Mouse (Mus musculus): Measurements from ENCODE around the gene Ppp4r4. TPM values are rescaled to one million over a fixed set of nuclear protein-coding genes. Genes with fewer than 3 reads are reported as not detected.
"Not testable (repeated sequence)": the region's sequence is repeated elsewhere in the genome, so short reads cannot be mapped to it uniquely, and the experiment has no call there.

Gene Ppp4r4
- polyA plus RNA-seq, 1 experiment from 2014 or later, result 0.41 TPM

GRCm38 (mm10) chr12:103662053-103662452 lies 130.0 kb downstream of the Ppp4r4 start:
- H3K27me3 ChIP-seq (replicated peaks); H3K4me1 ChIP-seq (replicated peaks); H3K27ac ChIP-seq (ENCODE audit: poor library complexity, severe bottlenecking); ATAC-seq (ENCODE audit: insufficient number of reproducible peaks, low FRiP score); H3K9me3 ChIP-seq (replicated peaks); H3K4me2 ChIP-seq; H3K9ac ChIP-seq; H3K4me3 ChIP-seq; H3K36me3 ChIP-seq: not testable (repeated sequence)

Other genes with a start within 250 kb of the Ppp4r4 start
- 0.20 TPM in 1 of 2 replicates, not detected in the other for gene Fam181a, start 221.3 kb upstream of the Ppp4r4 start, polyA plus RNA-seq (2016; fragmentation: Nextera tagmentation; extraction: Ambion mirVana)
- 218 TPM in 2 replicates for gene Asb2, start 176.3 kb upstream of the Ppp4r4 start, polyA plus RNA-seq (2016; fragmentation: Nextera tagmentation; extraction: Ambion mirVana)
- 17.7 and 18.4 TPM in 2 replicates for gene Otub2, start 143.6 kb upstream of the Ppp4r4 start, polyA plus RNA-seq (2016; fragmentation: Nextera tagmentation; extraction: Ambion mirVana)
- 0.39 and 0.46 TPM in 2 replicates for gene 9330161L09Rik, start 124.5 kb upstream of the Ppp4r4 start, polyA plus RNA-seq (2016; fragmentation: Nextera tagmentation; extraction: Ambion mirVana)
- gene Ddx24, start 106.5 kb upstream of the Ppp4r4 start, polyA plus RNA-seq (2016; fragmentation: Nextera tagmentation; extraction: Ambion mirVana), result 72.3 and 78.7 TPM in 2 replicates
- gene Ifi27, start 98.1 kb upstream of the Ppp4r4 start, polyA plus RNA-seq (2016; fragmentation: Nextera tagmentation; extraction: Ambion mirVana), result 23.7 and 26.3 TPM in 2 replicates
- gene Ifi27l2a, start 88.6 kb upstream of the Ppp4r4 start, polyA plus RNA-seq (2016; fragmentation: Nextera tagmentation; extraction: Ambion mirVana), result 3.6 and 4.5 TPM in 2 replicates
- gene Ifi27l2b, start 75.1 kb upstream of the Ppp4r4 start, polyA plus RNA-seq (2016; fragmentation: Nextera tagmentation; extraction: Ambion mirVana), result 0.31 TPM in 1 of 2 replicates, not detected in the other
- gene Serpina10, start 99.2 kb downstream of the Ppp4r4 start, polyA plus RNA-seq (2016; fragmentation: Nextera tagmentation; extraction: Ambion mirVana), result 0.09 and 0.31 TPM in 2 replicates
- gene Serpina6, start 124.9 kb downstream of the Ppp4r4 start, polyA plus RNA-seq (2016; fragmentation: Nextera tagmentation; extraction: Ambion mirVana), result 1.6 and 14.3 TPM in 2 replicates
- not detected in 2 replicates for gene Serpina16, start 143.9 kb downstream of the Ppp4r4 start, polyA plus RNA-seq (2016; fragmentation: Nextera tagmentation; extraction: Ambion mirVana)
- gene Serpina1f, start 163.2 kb downstream of the Ppp4r4 start, polyA plus RNA-seq (2016; fragmentation: Nextera tagmentation; extraction: Ambion mirVana), result not detected in 2 replicates
- gene Serpina1d, start 241.3 kb downstream of the Ppp4r4 start, polyA plus RNA-seq (2016; fragmentation: Nextera tagmentation; extraction: Ambion mirVana), result 0.59 TPM in 1 of 2 replicates, not detected in the other